Mouse (Mus musculus) urinary bladder, postnatal 0 days (tissue): ENCODE data around the gene Fam205c. TPM values are rescaled to one million over a fixed set of nuclear protein-coding genes. Genes with fewer than 3 reads are reported as not detected.

Source experiments
- polyA plus RNA-seq: library from polyadenylated mRNA; unstranded; fragments of >200 nt; fragmentation: Nextera tagmentation; extraction: Ambion mirVana; gene quantifications from 2 replicates; pipeline ENCODE4 v1.2.1, GENCODE M21; 2015

Fam205c gene
- 0.27 and 0.35 TPM in 2 replicates for polyA plus RNA-seq

GRCm38 (mm10) chr4:42874134-42874533 is at the start of gene Fam205c:
TSS of gene Fam205c (minus strand) at chr4:42874234.

GRCm38 (mm10) chr4:42916617-42917401 is 42.8 kb upstream of the Fam205c start, which contains the start of gene Phf24:
TSS of gene Phf24 (plus strand) at chr4:42916660.

GRCm38 (mm10) chr4:42856671-42857070 is 17.4 kb downstream of the Fam205c start, which contains the start of gene Gm12394:
TSS of gene Gm12394 (minus strand) at chr4:42856771.

GRCm38 (mm10) chr4:42853788-42854187 is 20.2 kb downstream of the Fam205c start, which contains the start of gene Fam205a1:
TSS of gene Fam205a1 (minus strand) at chr4:42853888.

Other genes starting within 250 kb of the Fam205c start
- 0.25 TPM in 1 of 2 replicates, not detected in the other for gene Gm2564, start 244.5 kb downstream of the Fam205c start, polyA plus RNA-seq
- gene Ccl27b, start 219.0 kb downstream of the Fam205c start, polyA plus RNA-seq: not detected in 2 replicates
- gene Il11ra2, start 212.3 kb downstream of the Fam205c start, polyA plus RNA-seq: 0.12 TPM in 1 of 2 replicates, not detected in the other
- gene 4930578G10Rik, start 138.7 kb downstream of the Fam205c start, polyA plus RNA-seq: not detected in 2 replicates
- gene Ccl19, start 117.7 kb downstream of the Fam205c start, polyA plus RNA-seq: not detected in 2 replicates
- gene Ccl21a, start 100.2 kb downstream of the Fam205c start, polyA plus RNA-seq: 3.6 and 5.6 TPM in 2 replicates
- 0.05 TPM in 2 replicates for gene Fam205a1, start 20.3 kb downstream of the Fam205c start, polyA plus RNA-seq
- 0.08 TPM in 1 of 2 replicates, not detected in the other for gene Gm12394, start 17.5 kb downstream of the Fam205c start, polyA plus RNA-seq
- gene Phf24, start 42.4 kb upstream of the Fam205c start, polyA plus RNA-seq: 1.5 and 2.0 TPM in 2 replicates
- gene Dnajb5, start 75.6 kb upstream of the Fam205c start, polyA plus RNA-seq: 27.3 and 35.8 TPM in 2 replicates
- gene 1700022I11Rik, start 95.4 kb upstream of the Fam205c start, polyA plus RNA-seq: 0.45 and 0.46 TPM in 2 replicates
- gene Vcp, start 126.3 kb upstream of the Fam205c start, polyA plus RNA-seq: 282 and 308 TPM in 2 replicates
- 3.8 and 4.9 TPM in 2 replicates for gene Fancg, start 136.3 kb upstream of the Fam205c start, polyA plus RNA-seq
- 6.9 and 8.6 TPM in 2 replicates for gene Pigo, start 151.6 kb upstream of the Fam205c start, polyA plus RNA-seq
- 168 and 170 TPM in 2 replicates for gene Stoml2, start 157.5 kb upstream of the Fam205c start, polyA plus RNA-seq
- 6.6 and 9.3 TPM in 2 replicates for gene Fam214b, start 172.0 kb upstream of the Fam205c start, polyA plus RNA-seq
- gene Unc13b, start 184.7 kb upstream of the Fam205c start, polyA plus RNA-seq: 3.6 and 3.7 TPM in 2 replicates